Mouse (Mus musculus): ENCODE measurements around the gene Prkci. TPM values are rescaled to one million over a fixed set of nuclear protein-coding genes. Genes with fewer than 3 reads are reported as not detected.

Gene Prkci
- total RNA-seq, 2 experiments from 2014 or later, result 12.4 to 12.5 TPM

- intact Hi-C loops (cut with DNase I), result no loop called here
- DNase-seq, result no peak
Measured at GRCm38 (mm10) chr3:31100026-31100425, 104.5 kb downstream of the Prkci start.

GRCm38 (mm10) chr3:31100802-31101201 lies 105.3 kb downstream of the Prkci start:
- intact Hi-C loops (cut with DNase I), result no loop called here
- DNase-seq, result no peak

Small RNA genes within 50 kb of the gene (microRNA-seq; reads per million reads assigned to microRNA genes)
- gene Mir7008 (ENCODE audit: borderline number of aligned reads in 2 of 2), result 0 reads per million in 2 experiments

Other genes starting within 250 kb of the Prkci start
- not detected for gene Samd7, start 249.5 kb upstream of the Prkci start, total RNA-seq (2021)
- gene Sec62, start 202.9 kb upstream of the Prkci start, total RNA-seq (2021), result 10 to 100 TPM; 41.4 to 43.2 TPM
- gene Gpr160, start 139.8 kb upstream of the Prkci start, total RNA-seq (2021), result 1 to 10 TPM; 1.8 to 1.9 TPM
- 10 to 100 TPM; 15.9 to 19.1 TPM for gene Phc3, start 26.3 kb upstream of the Prkci start, total RNA-seq (2021)
- gene Skil, start 99.3 kb downstream of the Prkci start, total RNA-seq (2021), result 10 to 100 TPM; 15.0 to 17.0 TPM
- 1 to 10 TPM in 1 of 2 experiments, under 1 TPM in 1; 0.87 to 1.1 TPM for gene Cldn11, start 154.2 kb downstream of the Prkci start, total RNA-seq (2021)